Mouse (Mus musculus): Measurements from ENCODE around the gene Akap9. TPM values are rescaled to one million over a fixed set of nuclear protein-coding genes. Genes with fewer than 3 reads are reported as not detected.
"Not testable (repeated sequence)": the region's sequence is repeated elsewhere in the genome, so short reads cannot be mapped to it uniquely, and the experiment has no call there.

Gene Akap9
- polyA plus RNA-seq, 1 experiment from 2014 or later, result 107 TPM

DNA sequence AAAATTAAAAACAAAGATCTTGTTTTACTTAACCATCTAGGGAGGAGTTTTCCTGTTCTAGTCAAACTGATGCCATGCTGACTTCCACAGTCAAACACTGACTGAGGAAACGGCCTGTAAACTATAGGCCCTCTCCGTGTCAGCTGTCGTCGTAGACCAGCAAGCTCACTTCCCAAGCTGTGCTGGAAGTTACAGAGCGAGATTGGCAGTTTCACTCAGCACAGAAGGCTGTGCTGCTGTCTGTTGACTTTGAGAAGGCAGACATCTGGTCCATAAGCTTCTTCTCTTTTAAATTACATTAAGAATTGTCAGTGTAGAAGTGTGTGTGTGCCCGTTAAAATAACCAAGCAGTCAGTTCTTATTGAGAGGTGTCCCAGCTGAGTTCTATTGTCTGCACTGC, 81.7 kb downstream of the Akap9 start:
- no peak for ATAC-seq (ENCODE audit: insufficient number of reproducible peaks, low FRiP score)
- no peaks in the 10 kb centered on the region for H3K9me3 ChIP-seq (replicated peaks)
- H3K4me1 ChIP-seq (replicated peaks), result no peaks in the 10 kb centered on the region
- H3K9ac ChIP-seq, result no peak overlapping the region
- no peak overlapping the region for H3K27ac ChIP-seq (ENCODE audit: poor library complexity, severe bottlenecking)
- H3K27me3 ChIP-seq (replicated peaks), result no peaks in the 10 kb centered on the region
- 82% methylated on average over 6 of the region's 6 CpGs for WGBS
- H3K4me3 ChIP-seq, result no peak overlapping the region
- H3K4me2 ChIP-seq, result no peak overlapping the region
- H3K36me3 ChIP-seq, result peaks cover 57% of the 10 kb centered on the region

DNA sequence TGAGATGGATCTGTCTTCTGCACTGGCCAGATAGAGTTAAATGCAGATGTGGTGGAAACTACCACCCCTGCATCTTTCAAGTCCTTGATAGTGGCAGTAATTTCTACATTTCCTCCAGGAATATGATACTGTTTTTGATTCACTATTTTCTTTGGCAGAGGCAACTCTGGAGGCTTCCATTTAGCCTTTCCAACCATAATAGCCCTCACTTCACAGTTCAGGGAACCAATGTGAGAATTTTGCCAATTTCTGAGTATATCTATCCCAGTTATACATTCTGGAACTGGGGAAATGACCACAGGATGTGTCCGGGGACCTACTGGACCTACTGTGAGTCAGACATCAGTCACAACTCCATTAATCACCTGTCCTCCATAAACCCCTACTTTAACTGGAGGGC, 89.8 kb downstream of the Akap9 start:
- not testable (repeated sequence) for H3K4me3 ChIP-seq; H3K27ac ChIP-seq (ENCODE audit: poor library complexity, severe bottlenecking); H3K9me3 ChIP-seq (replicated peaks); H3K9ac ChIP-seq; H3K27me3 ChIP-seq (replicated peaks); ATAC-seq (ENCODE audit: insufficient number of reproducible peaks, low FRiP score); H3K4me2 ChIP-seq
- Histone ChIP-seq H3K4me1 (replicated peaks) (peaks cover 18% of the 10 kb centered on the region), H3K36me3 (peaks cover 42% of the 10 kb centered on the region)
- 90% methylated on average over 1 of the region's 1 CpGs for WGBS

DNA sequence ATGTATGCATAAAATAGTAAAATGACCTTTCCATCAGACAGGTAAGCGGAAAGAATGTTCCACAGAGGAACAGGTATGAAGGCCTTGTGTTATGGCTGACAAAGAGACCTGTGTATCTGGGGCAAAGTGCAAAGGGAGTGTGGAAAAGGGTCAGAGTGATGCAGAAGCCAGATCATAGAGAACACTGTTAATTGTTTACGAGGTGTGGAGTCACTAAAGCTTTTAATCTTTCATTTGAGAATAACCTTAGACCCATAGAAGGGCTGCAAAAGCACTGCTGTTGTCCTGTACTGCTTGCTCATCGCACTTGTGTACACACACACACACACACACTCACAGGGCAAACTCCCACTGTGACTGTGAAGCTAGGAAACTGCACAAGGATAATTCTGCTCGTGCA, 91.5 kb downstream of the Akap9 start:
- H3K36me3 ChIP-seq, result peaks cover 27% of the 10 kb centered on the region
- WGBS, result 94% methylated on average over 4 of the region's 4 CpGs
- peaks cover 3% of the 10 kb centered on the region; the same call in 1 of the 2 replicates for H3K9me3 ChIP-seq (replicated peaks)
- no peak for ATAC-seq (ENCODE audit: insufficient number of reproducible peaks, low FRiP score)
- H3K4me2 ChIP-seq, result no peak overlapping the region
- H3K27ac ChIP-seq (ENCODE audit: poor library complexity, severe bottlenecking), result no peak overlapping the region
- peaks cover 29% of the 10 kb centered on the region for H3K4me1 ChIP-seq (replicated peaks)
- H3K9ac ChIP-seq, result no peak overlapping the region
- H3K27me3 ChIP-seq (replicated peaks), result no peaks in the 10 kb centered on the region
- no peak overlapping the region for H3K4me3 ChIP-seq

DNA sequence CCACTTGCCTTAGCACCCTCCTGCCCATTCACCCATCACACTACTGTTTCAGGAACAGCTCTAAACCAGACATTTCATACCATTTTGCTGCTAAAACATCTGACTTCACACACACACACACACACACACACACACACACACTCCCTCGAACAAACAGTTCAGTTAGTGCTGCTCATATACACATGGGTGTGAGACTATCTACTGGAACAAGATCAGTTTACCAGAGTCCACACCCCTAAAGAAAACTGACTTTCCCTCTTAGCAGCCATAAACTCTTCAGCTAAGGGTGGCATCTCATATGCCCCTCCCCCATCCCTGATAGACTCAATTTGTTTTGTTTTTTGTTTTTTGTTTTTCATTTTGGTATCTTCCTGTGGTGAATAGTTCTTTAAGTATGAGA, 92.2 kb downstream of the Akap9 start:
- Histone ChIP-seq H3K4me2 (no peak overlapping the region), H3K9me3 (replicated peaks) (peaks cover 3% of the 10 kb centered on the region; the same call in 1 of the 2 replicates), H3K4me1 (replicated peaks) (peaks cover 31% of the 10 kb centered on the region), H3K36me3 (peaks cover 27% of the 10 kb centered on the region), H3K4me3 (no peak overlapping the region), H3K27me3 (replicated peaks) (no peaks in the 10 kb centered on the region), H3K9ac (no peak overlapping the region), H3K27ac (ENCODE audit: poor library complexity, severe bottlenecking) (no peak overlapping the region)
- no peak for ATAC-seq (ENCODE audit: insufficient number of reproducible peaks, low FRiP score)
- WGBS, result 87% methylated on average over 1 of the region's 1 CpGs

DNA sequence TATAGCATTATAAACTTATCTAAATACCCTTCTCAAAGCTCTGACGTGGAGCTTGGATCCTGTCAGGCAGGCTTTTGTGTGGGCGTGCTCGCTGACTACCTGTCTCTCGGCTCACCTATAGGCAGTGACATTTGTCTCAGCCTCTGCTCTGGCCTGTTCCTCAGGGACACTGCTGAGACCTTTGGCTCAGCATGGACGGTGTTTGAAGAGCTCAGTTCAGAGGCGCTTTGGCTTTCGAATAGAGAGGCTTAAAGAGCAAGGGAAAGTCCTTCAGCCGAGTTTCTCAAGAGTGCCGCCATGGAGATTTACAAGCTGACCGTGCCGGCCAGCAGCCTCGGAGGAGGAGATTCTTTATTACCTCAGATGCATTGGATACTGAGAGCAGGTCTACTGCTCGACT, 95.3 kb downstream of the Akap9 start:
- H3K9ac ChIP-seq, result no peak overlapping the region
- no peaks in the 10 kb centered on the region for H3K27me3 ChIP-seq (replicated peaks)
- H3K4me1 ChIP-seq (replicated peaks), result peaks cover 23% of the 10 kb centered on the region
- H3K4me2 ChIP-seq, result 0 out of 2 replicates have a peak overlapping the region, but pooled peaks have one; percentile 17
- peaks cover 27% of the 10 kb centered on the region for H3K36me3 ChIP-seq
- H3K4me3 ChIP-seq, result no peak overlapping the region
- 66% methylated on average over 13 of the region's 13 CpGs for WGBS
- 0 out of 2 replicates have a peak overlapping the region, but pooled peaks have one; percentile 0 for H3K27ac ChIP-seq (ENCODE audit: poor library complexity, severe bottlenecking)
- H3K9me3 ChIP-seq (replicated peaks), result peaks cover 3% of the 10 kb centered on the region; the same call in 1 of the 2 replicates
- no peak for ATAC-seq (ENCODE audit: insufficient number of reproducible peaks, low FRiP score)

DNA sequence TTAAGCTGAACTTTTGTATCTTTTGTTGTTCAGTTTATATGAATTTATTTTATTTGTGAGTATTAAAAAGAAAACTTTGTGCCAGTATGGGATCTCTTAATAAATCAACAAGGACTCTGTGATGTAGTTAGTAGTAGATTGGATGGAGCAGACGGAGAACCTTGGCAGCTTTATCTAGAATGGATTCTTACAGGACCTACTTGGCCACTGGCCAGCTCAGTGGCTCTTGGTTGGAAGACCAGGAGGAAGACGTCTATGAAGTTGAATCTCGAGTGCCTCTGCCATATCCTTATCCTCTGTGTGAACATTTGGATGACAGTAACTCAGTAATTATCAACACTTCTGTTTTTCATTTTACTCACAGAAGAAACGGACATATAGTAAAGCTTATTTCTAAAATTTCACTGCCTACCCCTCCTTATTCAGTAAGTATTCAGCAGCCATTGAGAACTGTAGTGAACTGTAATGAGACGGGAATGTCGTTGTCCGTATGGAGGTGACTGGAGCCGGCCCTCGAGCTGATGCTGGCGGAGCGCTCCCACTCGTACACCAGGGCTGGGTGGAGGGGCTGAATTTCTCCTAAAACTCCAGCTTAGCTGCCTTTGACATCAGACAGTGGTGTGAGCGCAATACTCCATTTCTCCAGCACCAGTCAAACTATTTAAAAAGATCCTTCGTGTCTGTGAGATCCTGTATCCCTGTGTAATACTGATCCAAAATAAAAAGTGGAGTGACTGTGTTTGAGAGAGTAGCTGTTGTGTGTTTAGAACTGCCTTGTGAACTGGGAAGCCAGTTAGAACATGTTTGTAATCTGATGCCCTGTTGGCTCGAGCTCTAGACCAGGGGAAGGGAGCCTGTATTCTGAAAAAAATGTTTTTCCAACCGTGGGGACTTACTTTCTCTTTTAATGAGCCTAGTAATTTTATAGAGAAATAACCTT, 96.2 kb downstream of the Akap9 start:
- peak overlapping the region; percentile 10; the same call in 1 of the 2 replicates for H3K9ac ChIP-seq
- peaks cover 26% of the 10 kb centered on the region for H3K4me1 ChIP-seq (replicated peaks)
- peak overlapping the region; percentile 53 for H3K4me2 ChIP-seq
- no peaks in the 10 kb centered on the region for H3K27me3 ChIP-seq (replicated peaks)
- peaks cover 28% of the 10 kb centered on the region for H3K36me3 ChIP-seq
- WGBS, result 44% methylated on average over 16 of the region's 16 CpGs
- peak overlapping the region; percentile 91 for H3K27ac ChIP-seq (ENCODE audit: poor library complexity, severe bottlenecking)
- 0 out of 2 replicates have a peak, but pooled peaks have one; percentile 36 for ATAC-seq (ENCODE audit: insufficient number of reproducible peaks, low FRiP score)
- no peak overlapping the region for H3K4me3 ChIP-seq
- H3K9me3 ChIP-seq (replicated peaks), result peaks cover 3% of the 10 kb centered on the region; the same call in 1 of the 2 replicates

DNA sequence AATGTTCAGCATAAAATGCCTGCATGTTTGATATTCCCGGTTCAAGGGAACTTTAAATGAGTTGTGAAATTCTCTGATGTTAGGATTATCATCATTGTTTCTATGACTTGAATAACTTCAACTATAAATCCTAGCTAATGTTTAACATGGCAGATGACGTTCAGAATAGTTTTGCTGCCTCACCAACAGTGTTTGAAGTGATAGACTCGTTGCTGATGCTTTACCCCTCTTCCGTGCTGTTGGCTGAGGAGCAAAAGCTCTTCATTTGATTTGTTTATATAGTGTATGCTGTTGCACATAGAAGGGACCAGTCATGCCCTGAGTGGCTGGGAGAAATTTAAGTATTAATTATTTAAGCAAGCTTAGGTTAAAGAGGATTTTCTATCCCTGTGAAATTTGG, 96.9 kb downstream of the Akap9 start:
- no peak overlapping the region for H3K4me3 ChIP-seq
- no peak overlapping the region for H3K9ac ChIP-seq
- H3K36me3 ChIP-seq, result peaks cover 23% of the 10 kb centered on the region
- H3K27ac ChIP-seq (ENCODE audit: poor library complexity, severe bottlenecking), result 0 out of 2 replicates have a peak overlapping the region, but pooled peaks have one; percentile 43
- 74% methylated on average over 4 of the region's 4 CpGs for WGBS
- H3K4me2 ChIP-seq, result no peak overlapping the region
- ATAC-seq (ENCODE audit: insufficient number of reproducible peaks, low FRiP score), result no peak
- no peaks in the 10 kb centered on the region for H3K27me3 ChIP-seq (replicated peaks)
- peaks cover 26% of the 10 kb centered on the region for H3K4me1 ChIP-seq (replicated peaks)
- peaks cover 3% of the 10 kb centered on the region; the same call in 1 of the 2 replicates for H3K9me3 ChIP-seq (replicated peaks)

DNA sequence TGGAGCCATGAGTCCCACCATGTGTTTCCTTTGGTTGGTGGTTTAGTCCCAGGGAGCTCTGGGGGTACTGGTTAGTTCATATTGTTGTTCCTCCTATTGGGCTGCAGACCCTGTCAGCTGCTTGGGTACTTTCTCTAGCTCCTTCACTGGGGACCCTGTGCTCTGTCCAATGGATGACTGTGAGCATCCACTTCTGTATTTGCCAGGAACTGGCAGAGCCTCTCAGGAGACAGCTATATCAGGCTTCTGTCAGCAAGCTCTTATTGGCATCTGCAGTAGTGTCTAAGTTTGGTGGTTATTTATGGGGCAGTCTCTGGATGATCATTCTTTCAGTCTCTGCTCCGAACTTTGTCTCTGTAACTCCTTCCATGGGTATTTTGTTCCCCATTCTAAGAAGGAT, 98.5 kb downstream of the Akap9 start:
- not testable (repeated sequence) for H3K27me3 ChIP-seq (replicated peaks); ATAC-seq (ENCODE audit: insufficient number of reproducible peaks, low FRiP score); H3K9ac ChIP-seq; H3K4me2 ChIP-seq; H3K4me3 ChIP-seq; H3K9me3 ChIP-seq (replicated peaks)
- H3K27ac ChIP-seq (ENCODE audit: poor library complexity, severe bottlenecking), result peak overlapping the region; percentile 65
- peaks cover 26% of the 10 kb centered on the region for H3K4me1 ChIP-seq (replicated peaks)
- peaks cover 19% of the 10 kb centered on the region for H3K36me3 ChIP-seq
- 41% methylated on average over 1 of the region's 1 CpGs for WGBS

DNA sequence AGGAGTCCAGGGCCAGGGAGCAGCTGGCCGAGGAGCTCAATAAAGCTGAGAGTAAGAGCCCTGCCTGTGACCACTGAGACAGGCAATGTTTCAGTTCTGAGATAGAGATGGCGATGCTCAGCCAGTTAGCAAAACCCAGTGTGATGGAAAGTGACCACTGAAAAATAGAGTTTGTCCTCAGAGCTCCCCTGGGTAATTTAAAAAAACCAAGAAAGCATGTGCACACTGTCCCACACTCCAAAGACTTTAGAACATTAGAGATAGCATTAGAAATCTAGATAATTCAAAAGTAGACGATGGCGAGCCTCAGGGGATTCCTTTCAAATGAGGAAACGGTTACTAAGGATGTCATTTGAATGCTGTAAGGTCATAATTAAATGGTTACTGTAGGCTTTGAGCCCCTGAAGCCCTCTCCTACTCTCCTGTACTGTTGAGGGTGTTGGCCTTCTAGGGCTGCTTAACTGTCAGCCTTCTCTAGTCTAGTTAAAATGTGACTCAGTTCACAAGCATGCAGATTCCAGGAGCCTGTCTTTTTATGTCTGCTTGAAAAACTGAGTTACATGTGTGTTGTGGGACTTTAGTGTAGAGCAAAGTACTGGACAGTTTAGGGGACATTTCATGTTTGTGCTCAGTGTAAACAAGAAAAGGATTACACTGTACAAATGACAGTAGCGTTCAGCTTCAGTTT, 100.8 kb downstream of the Akap9 start:
- H3K4me3 ChIP-seq, result no peak overlapping the region
- no peaks in the 10 kb centered on the region for H3K27me3 ChIP-seq (replicated peaks)
- no peaks in the 10 kb centered on the region for H3K9me3 ChIP-seq (replicated peaks)
- H3K4me1 ChIP-seq (replicated peaks), result peaks cover 17% of the 10 kb centered on the region
- no peak overlapping the region; the same call in 1 of the 2 replicates for H3K27ac ChIP-seq (ENCODE audit: poor library complexity, severe bottlenecking)
- no peak overlapping the region for H3K4me2 ChIP-seq
- no peak for ATAC-seq (ENCODE audit: insufficient number of reproducible peaks, low FRiP score)
- H3K9ac ChIP-seq, result no peak overlapping the region
- H3K36me3 ChIP-seq, result peaks cover 24% of the 10 kb centered on the region
- WGBS, result 77% methylated on average over 6 of the region's 6 CpGs

DNA sequence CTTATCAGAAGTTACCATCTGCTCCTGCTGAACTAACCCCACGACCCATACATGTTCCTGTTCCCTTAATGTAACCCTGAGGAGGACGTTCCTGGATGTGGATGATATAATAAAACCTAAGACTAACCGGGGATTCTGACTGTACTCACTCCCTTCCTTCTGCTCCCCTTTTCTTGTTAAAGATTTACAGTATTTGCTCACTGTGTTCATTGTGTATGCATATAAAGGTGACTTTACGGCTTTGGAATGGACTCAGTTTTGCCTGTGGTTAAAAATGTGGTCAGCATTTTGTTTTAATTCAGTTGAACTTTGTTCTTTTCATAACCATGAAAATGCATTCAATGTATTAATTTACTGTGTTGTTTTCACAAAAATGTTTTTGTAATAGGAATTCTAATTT, 104.0 kb downstream of the Akap9 start:
- H3K9me3 ChIP-seq (replicated peaks), result no peaks in the 10 kb centered on the region
- H3K36me3 ChIP-seq, result peaks cover 48% of the 10 kb centered on the region
- no peaks in the 10 kb centered on the region for H3K27me3 ChIP-seq (replicated peaks)
- H3K27ac ChIP-seq (ENCODE audit: poor library complexity, severe bottlenecking), result no peak overlapping the region
- 0 out of 2 replicates have a peak, but pooled peaks cover 3% of the 10 kb centered on the region for H3K4me1 ChIP-seq (replicated peaks)
- H3K4me2 ChIP-seq, result no peak overlapping the region
- 89% methylated on average over 4 of the region's 4 CpGs for WGBS
- ATAC-seq (ENCODE audit: insufficient number of reproducible peaks, low FRiP score), result no peak
- no peak overlapping the region for H3K4me3 ChIP-seq
- no peak overlapping the region for H3K9ac ChIP-seq

DNA sequence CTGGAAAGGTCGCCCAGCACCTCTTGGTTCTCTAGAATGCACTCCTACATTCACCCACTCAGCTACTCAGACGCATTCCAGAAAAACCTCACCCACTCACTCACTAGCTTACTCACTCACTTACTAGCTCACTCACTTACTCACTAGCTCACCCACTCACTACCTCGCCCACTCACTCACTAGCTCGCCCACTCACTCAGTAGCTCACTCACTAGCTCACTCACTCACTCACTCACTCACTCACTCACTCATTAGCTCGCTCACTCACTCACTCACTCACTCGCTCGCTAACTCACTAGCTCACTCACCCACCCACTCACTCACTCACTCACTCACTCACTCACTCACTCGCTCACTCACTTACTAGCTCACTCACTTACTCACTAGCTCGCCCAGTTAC, 108.8 kb downstream of the Akap9 start:
- Histone ChIP-seq H3K27ac (ENCODE audit: poor library complexity, severe bottlenecking) (no peak overlapping the region), H3K9me3 (replicated peaks) (no peaks in the 10 kb centered on the region), H3K9ac (no peak overlapping the region), H3K4me2 (no peak overlapping the region), H3K4me1 (replicated peaks) (no peaks in the 10 kb centered on the region), H3K36me3 (peaks cover 63% of the 10 kb centered on the region), H3K27me3 (replicated peaks) (no peaks in the 10 kb centered on the region), H3K4me3 (no peak overlapping the region)
- WGBS, result 93% methylated on average over 9 of the region's 9 CpGs
- no peak for ATAC-seq (ENCODE audit: insufficient number of reproducible peaks, low FRiP score)
